Mouse (Mus musculus) ES-E14 (cell line): ENCODE measurements around the gene Slc2a9. TPM values are rescaled to one million over a fixed set of nuclear protein-coding genes. Genes with fewer than 3 reads are reported as not detected.

Experiments used
- DNase-seq: peaks from one replicate; pipeline ENCODE4 v3.0.0-alpha.2; 2013; ENCODE audit warnings: low read depth, low spot score
- H3K27ac ChIP-seq: 2 replicates; pipeline ENCODE4 v1.5.1; 2012; ENCODE audit warnings: low read depth, mild to moderate bottlenecking, low read length, moderate library complexity, mixed read lengths; ENCODE audit not compliant: poor library complexity, insufficient read depth, severe bottlenecking
- H3K36me3 ChIP-seq: 2 replicates; pipeline ENCODE4 v1.6.1; 2012; ENCODE audit warnings: mild to moderate bottlenecking, low read length, moderate library complexity, mixed read lengths; ENCODE audit not compliant: control insufficient read depth, poor library complexity, insufficient read depth, severe bottlenecking
- H3K4me1 ChIP-seq, 2 experiments: fragments of 150-350 bp in 1 of 2; sonication (generic) in 1 of 2; 2 replicates each; pipeline ENCODE4 v1.6.1; 2012; ENCODE audit warnings: low read length in 2 of 2, mild to moderate bottlenecking in 1 of 2, mixed read lengths in 1 of 2; ENCODE audit not compliant: control insufficient read depth in 2 of 2, insufficient read depth in 2 of 2, poor library complexity in 1 of 2
- H3K4me3 ChIP-seq, 2 experiments: fragments of 150-350 bp in 1 of 2; sonication (generic) in 1 of 2; 2 replicates each; pipeline ENCODE4 v1.5.1; 2012; ENCODE audit warnings: low read length in 2 of 2, low read depth in 1 of 2, mild to moderate bottlenecking in 1 of 2, mixed read lengths in 1 of 2; ENCODE audit not compliant: insufficient read depth in 1 of 2, poor library complexity in 1 of 2, severe bottlenecking in 1 of 2
- H3K9ac ChIP-seq: 2 replicates; pipeline ENCODE4 v1.6.1; 2012; ENCODE audit warnings: low read depth, mild to moderate bottlenecking, low read length, mixed read lengths; ENCODE audit not compliant: poor library complexity, insufficient read depth, severe bottlenecking
- H3K9me3 ChIP-seq: fragments of 150-350 bp; sonication (generic); 2 replicates; pipeline ENCODE4 v1.6.1; 2012; ENCODE audit warnings: low read depth, mild to moderate bottlenecking, low read length; ENCODE audit not compliant: control insufficient read depth, insufficient read depth
- CHD2 ChIP-seq: IDR thresholded peaks from 2 replicates; pipeline ENCODE4 v1.6.1; 2014; ENCODE audit warnings: mild to moderate bottlenecking, low read depth, low read length, inconsistent platforms
- HCFC1 ChIP-seq: IDR thresholded peaks from 2 replicates; pipeline ENCODE4 v1.6.1; 2012; ENCODE audit warnings: low read length, inconsistent platforms, borderline replicate concordance; ENCODE audit not compliant: insufficient read depth
- MAFK ChIP-seq: IDR thresholded peaks from 2 replicates; pipeline ENCODE4 v1.6.1; 2014; ENCODE audit warnings: mild to moderate bottlenecking, low read depth, low read length, inconsistent platforms; ENCODE audit not compliant: insufficient read depth
- ZC3H11A ChIP-seq: IDR thresholded peaks from 2 replicates; pipeline ENCODE4 v1.6.1; 2012; ENCODE audit warnings: low read depth, mild to moderate bottlenecking, inconsistent platforms, low read length, borderline replicate concordance
- ZNF384 ChIP-seq: IDR thresholded peaks from 2 replicates; pipeline ENCODE4 v1.6.1; 2012; ENCODE audit warnings: low read depth, low read length, inconsistent platforms
- in situ Hi-C, 2 experiments: fragments of 600-800 bp; cut with MboI; formaldehyde crosslinking; loops; one replicate each; pipeline ENCODE4 v1.15.1; 2025; ENCODE audit warnings: low sequenced_read_pairs in 2 of 2, inconsistent platforms in 1 of 2; ENCODE audit not compliant: unreplicated experiment in 2 of 2
- total RNA-seq: library from RNA; depleted of rRNA; stranded (reverse); fragments of 300-350 nt; gene quantifications from 2 replicates; pipeline ENCODE4 v1.2.3, GENCODE M21; 2012

The Slc2a9 gene
- total RNA-seq, 1 experiment = 0.71 TPM

DNA sequence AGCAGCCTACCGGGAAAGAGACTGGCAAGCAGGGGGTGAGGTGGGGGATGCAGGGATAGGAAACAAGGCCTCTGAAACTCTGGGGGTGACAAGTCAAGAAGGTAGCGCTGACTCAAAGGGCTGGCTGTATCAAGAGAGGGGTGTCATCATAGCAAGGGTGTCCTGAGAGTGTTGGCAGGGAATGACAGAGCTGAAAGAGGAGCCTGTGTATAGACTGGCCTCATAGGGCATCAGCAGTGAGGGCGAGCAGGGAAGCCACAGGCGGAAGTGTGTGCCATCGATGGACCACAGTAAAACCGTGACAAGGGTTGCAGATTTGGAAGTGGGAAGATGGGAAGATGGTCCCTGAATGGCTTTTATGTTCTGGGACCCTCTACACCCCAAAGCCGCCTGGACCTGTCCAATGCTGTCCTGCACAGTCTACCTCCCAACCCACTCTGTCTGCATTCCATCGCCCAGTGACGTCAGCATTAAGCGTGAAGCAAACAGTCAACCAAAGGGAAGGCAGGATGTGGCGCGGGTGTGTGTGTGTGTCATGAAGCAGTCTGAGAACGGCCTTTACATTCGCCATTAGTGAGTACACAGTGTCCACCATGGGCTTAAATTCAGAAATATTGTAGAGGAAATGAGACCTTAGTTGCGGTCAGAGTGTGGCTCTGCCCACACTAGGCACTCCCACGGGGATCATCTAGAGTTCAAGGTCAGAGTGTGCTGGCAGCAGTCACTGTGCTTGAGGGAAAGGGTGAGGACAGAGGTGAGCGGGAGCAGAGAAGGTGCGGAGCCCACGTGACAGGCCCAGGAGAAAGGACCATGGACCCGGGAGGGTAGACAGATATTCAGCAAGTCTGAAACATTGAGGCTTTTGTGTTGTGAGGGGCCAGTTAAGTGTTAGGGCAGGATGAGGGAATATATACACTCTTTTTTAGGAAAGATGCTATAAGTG lies 14.0 kb downstream of the Slc2a9 start:
- H3K27ac ChIP-seq = no peak overlapping the region
- no peak for DNase-seq
- no peaks in the 10 kb centered on the region for H3K36me3 ChIP-seq
- TF ChIP-seq MAFK = no peak
- TF ChIP-seq ZNF384 = no peak
- TF ChIP-seq ZC3H11A = no peak
- TF ChIP-seq HCFC1 = no peak
- TF ChIP-seq CHD2 = no peak
- H3K9ac ChIP-seq = no peak overlapping the region
- no peaks in the 10 kb centered on the region for H3K9me3 ChIP-seq
- H3K4me1 ChIP-seq = peaks cover 0 to 2% of the 10 kb centered on the region in 2 experiments; a peak in 1 of 4 replicates
- in situ Hi-C loops = no loop called here
- H3K4me3 ChIP-seq = no peak overlapping the region

DNA sequence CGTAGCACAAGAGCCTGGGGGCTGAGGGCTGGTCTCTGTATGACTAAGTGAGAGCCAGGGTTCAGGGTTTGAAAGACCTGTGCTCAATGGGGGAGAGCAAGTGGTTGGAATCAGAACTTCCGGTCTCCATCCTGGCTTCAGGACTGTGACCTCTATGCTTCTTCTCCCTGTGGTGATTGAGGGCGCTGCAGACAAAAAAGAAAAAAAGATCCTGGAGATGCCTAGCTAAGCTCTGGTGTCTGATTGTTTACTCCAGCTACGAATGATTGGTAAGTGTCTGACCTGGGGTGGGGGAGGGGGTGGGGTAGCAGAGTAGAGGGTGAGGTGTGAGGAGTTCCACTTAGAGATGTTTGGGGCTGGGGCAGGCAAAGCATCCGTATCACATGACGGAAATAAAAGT lies 14.9 kb downstream of the Slc2a9 start:
- TF ChIP-seq ZNF384 (no peak), MAFK (no peak), HCFC1 (no peak), CHD2 (no peak), ZC3H11A (no peak)
- Histone ChIP-seq H3K9me3 (no peaks in the 10 kb centered on the region), H3K4me3 (no peak overlapping the region), H3K9ac (no peak overlapping the region), H3K27ac (no peak overlapping the region), H3K4me1 (peaks cover 0 to 2% of the 10 kb centered on the region in 2 experiments; a peak in 1 of 4 replicates), H3K36me3 (no peaks in the 10 kb centered on the region)
- DNase-seq = no peak
- in situ Hi-C loops = no loop called here

DNA sequence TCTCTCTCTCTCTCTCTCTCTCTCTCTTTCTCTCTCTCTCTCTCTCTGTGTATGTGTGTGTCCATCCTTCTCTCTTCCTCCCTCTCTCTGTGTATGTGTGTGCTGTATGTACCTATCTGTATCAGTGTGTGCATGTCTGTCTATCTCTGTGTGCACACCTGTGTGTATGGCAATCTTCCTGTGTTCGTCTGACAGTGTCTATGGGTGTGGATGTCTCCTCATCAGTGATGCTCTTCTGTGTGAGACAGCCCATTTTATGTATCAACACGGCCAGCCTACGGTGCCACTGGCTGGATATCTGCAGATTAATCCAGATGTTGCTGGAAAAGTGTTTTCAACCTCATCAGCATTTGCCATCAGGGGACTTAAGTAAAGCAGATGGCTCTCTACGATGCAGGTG lies 15.7 kb downstream of the Slc2a9 start:
- no peak overlapping the region for H3K9ac ChIP-seq
- in situ Hi-C loops = no loop called here
- H3K9me3 ChIP-seq = no peaks in the 10 kb centered on the region
- H3K4me1 ChIP-seq = peaks cover 0 to 2% of the 10 kb centered on the region in 2 experiments; a peak in 1 of 4 replicates
- TF ChIP-seq MAFK = no peak
- TF ChIP-seq ZNF384 = no peak
- no peak for TF ChIP-seq ZC3H11A
- no peak for TF ChIP-seq HCFC1
- TF ChIP-seq CHD2 = no peak
- no peaks in the 10 kb centered on the region for H3K36me3 ChIP-seq
- no peak overlapping the region for H3K27ac ChIP-seq
- no peak overlapping the region for H3K4me3 ChIP-seq
- DNase-seq = no peak

DNA sequence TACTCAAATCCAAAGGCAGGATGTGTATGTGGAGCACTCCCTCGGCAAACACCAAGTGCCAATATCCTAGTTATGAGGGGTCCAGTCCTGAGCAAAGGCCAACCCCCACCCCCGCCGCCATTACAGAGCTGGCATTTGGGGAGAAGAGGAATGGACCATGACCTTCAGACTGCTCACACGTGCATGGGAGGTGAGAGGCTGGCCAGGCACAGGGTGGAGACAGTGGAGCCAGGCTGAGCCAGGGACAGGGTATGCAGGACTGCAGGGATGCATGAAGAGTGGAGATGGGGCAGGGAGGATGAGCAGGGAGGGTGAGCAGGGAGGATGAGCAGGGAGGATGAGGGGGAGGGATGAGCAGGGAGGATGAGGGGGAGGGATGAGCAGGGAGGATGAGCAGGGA lies 17.0 kb downstream of the Slc2a9 start:
- Histone ChIP-seq H3K4me3 (no peak overlapping the region), H3K9me3 (no peaks in the 10 kb centered on the region), H3K9ac (no peak overlapping the region), H3K4me1 (peaks cover 0 to 2% of the 10 kb centered on the region in 2 experiments; a peak in 1 of 4 replicates), H3K27ac (no peak overlapping the region), H3K36me3 (no peaks in the 10 kb centered on the region)
- DNase-seq = no peak
- no peak for TF ChIP-seq ZC3H11A
- TF ChIP-seq MAFK = no peak
- TF ChIP-seq HCFC1 = no peak
- no peak for TF ChIP-seq CHD2
- TF ChIP-seq ZNF384 = no peak
- in situ Hi-C loops = no loop called here
